Mouse (Mus musculus) liver, embryonic 14.5 days (tissue): ENCODE measurements around the gene Iffo1.

Experiments
- CTCF ChIP-seq: IDR thresholded peaks from 2 replicates; pipeline ENCODE4 v1.5.1; 2016; ENCODE audit warnings: antibody characterized with exemption, low read depth, control low read depth
- EP300 ChIP-seq: IDR thresholded peaks from 2 replicates; pipeline ENCODE4 v1.6.1; 2016; ENCODE audit warnings: antibody characterized with exemption, low read depth

DNA sequence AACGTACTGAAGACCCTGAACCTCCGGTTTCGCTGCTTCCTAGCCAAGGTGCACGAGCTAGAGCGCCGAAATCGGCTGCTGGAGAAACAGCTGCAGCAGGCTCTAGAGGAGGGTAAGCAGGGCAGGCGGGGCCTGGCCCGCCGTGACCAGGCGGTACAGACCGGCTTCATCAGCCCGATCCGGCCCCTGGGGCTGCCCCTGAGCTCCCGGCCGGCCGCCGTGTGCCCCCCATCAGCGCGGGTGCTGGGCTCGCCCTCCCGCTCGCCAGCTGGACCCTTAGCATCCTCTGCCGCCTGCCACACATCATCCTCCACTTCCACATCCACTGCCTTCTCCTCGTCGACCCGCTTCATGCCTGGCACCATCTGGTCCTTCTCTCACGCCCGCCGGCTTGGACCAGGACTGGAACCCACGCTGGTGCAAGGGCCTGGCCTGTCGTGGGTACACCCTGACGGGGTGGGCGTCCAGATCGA is 474 bp downstream of the Iffo1 start:
- TF ChIP-seq CTCF: no peak
- TF ChIP-seq EP300: no peak
